Mouse (Mus musculus) heart, embryonic 15.5 days (tissue): Measurements from ENCODE around the gene Rtl5. TPM values are rescaled to one million over a fixed set of nuclear protein-coding genes. Genes with fewer than 3 reads are reported as not detected.

ENCODE experiments used
- ATAC-seq: fragments of 200-750 bp; cut with Nextera tagmentation; replicated peaks from 2 replicates; pipeline ENCODE4 v1.8.0; 2017; ENCODE audit warnings: low read depth, moderate TSS enrichment; ENCODE audit not compliant: insufficient number of reproducible peaks, insufficient read depth, low FRiP score
- H3K27ac ChIP-seq: fragments of 300-500 bp; sonication (generic); 2 replicates; pipeline ENCODE4 v1.5.1; 2015; ENCODE audit warnings: mild to moderate bottlenecking, inconsistent platforms
- H3K27me3 ChIP-seq: fragments of 300-500 bp; sonication (generic); 2 replicates; pipeline ENCODE4 v1.6.1; 2015; ENCODE audit warnings: inconsistent platforms
- H3K36me3 ChIP-seq: fragments of 300-500 bp; sonication (generic); 2 replicates; pipeline ENCODE4 v1.6.1; 2015; ENCODE audit warnings: mild to moderate bottlenecking, inconsistent platforms
- H3K4me1 ChIP-seq: fragments of 300-500 bp; sonication (generic); replicated peaks from 2 replicates; pipeline ENCODE4 v1.6.1; 2015; ENCODE audit warnings: inconsistent platforms
- H3K4me2 ChIP-seq: fragments of 300-500 bp; sonication (generic); 2 replicates; pipeline ENCODE4 v1.6.1; 2015; ENCODE audit warnings: inconsistent platforms, mild to moderate bottlenecking, moderate library complexity
- H3K4me3 ChIP-seq: fragments of 300-500 bp; sonication (generic); 2 replicates; pipeline ENCODE4 v1.5.1; 2015; ENCODE audit warnings: mild to moderate bottlenecking, inconsistent platforms
- H3K9ac ChIP-seq: fragments of 300-500 bp; sonication (generic); 2 replicates; pipeline ENCODE4 v1.6.1; 2015; ENCODE audit warnings: mild to moderate bottlenecking, inconsistent platforms
- H3K9me3 ChIP-seq: fragments of 300-500 bp; sonication (generic); replicated peaks from 2 replicates; pipeline ENCODE4 v1.6.1; 2016; ENCODE audit warnings: inconsistent platforms
- WGBS: fragments of 180-500 bp; shearing (Covaris S2); methylation state at CpG from one replicate; pipeline ENCODE4 v1.1.7; 2015; ENCODE audit warnings: mixed read lengths; 5-methylcytosine and 5-hydroxymethylcytosine counted together
- polyA plus RNA-seq: library from polyadenylated mRNA; unstranded; fragments of >200 nt; fragmentation: Nextera tagmentation; extraction: Ambion mirVana; gene quantifications from 2 replicates; pipeline ENCODE4 v1.2.1, GENCODE M21; 2015

The Rtl5 gene
- polyA plus RNA-seq, 1 experiment from 2014 or later, result 1.2 TPM

- Histone ChIP-seq H3K9me3 (no peaks in the 10 kb centered on the region), H3K27ac (peak overlapping the region; percentile 37; the same call in 1 of the 2 replicates), H3K9ac (no peak overlapping the region), H3K4me3 (no peak overlapping the region), H3K4me1 (peaks cover 15% of the 10 kb centered on the region), H3K36me3 (no peaks in the 10 kb centered on the region), H3K4me2 (no peak overlapping the region), H3K27me3 (no peaks in the 10 kb centered on the region)
- WGBS, result 79% methylated on average over 3 of the region's 3 CpGs
- no peak for ATAC-seq
Measured at GRCm38 (mm10) chrX:102036866-102037361, 34.2 kb downstream of the Rtl5 start.

DNA sequence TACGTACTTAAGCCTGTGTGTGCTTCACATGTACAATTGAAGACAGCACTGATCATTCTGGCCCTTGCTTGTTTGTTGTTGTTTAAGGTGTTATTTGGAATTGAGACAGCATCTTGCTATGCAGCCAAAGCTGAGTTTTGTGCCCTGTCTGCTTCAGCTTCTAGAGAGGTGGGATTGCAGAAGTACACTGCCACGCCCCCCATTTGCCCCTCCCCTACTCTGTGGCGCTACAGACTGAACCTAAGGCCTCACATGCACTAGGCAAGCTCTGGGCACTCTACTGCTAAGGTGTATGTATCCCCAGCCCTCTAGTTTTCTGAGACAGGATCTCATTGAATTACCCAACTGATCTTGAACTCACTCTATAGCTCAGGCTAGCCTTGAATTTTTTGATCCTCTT, 35.4 kb downstream of the Rtl5 start:
- H3K4me2 ChIP-seq, result no peak overlapping the region
- H3K9ac ChIP-seq, result no peak overlapping the region
- no peak for ATAC-seq
- H3K4me3 ChIP-seq, result no peak overlapping the region
- WGBS, result 62% methylated on average over 3 of the region's 3 CpGs
- no peak overlapping the region for H3K27ac ChIP-seq
- no peaks in the 10 kb centered on the region for H3K27me3 ChIP-seq
- H3K36me3 ChIP-seq, result no peaks in the 10 kb centered on the region
- H3K4me1 ChIP-seq, result peaks cover 17% of the 10 kb centered on the region
- H3K9me3 ChIP-seq, result no peaks in the 10 kb centered on the region

DNA sequence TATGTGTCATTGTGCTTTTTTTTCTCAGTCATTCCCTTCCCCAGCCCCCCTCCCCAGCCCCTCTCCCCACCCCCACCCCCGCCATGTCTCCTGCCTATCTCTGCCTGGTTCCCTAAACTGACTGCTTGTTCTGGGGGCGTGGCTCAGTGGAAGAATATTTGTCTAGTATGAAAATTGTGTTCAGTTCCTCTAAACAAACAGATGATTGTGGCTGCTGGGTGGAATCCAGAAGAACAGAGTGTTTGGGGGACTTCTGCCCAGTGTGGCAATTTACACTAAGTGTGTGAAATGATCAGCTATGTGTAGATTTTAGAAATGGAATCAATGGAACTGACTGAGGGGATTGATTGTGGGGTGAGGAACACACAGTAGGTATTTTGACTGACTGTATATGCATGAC, 37.5 kb downstream of the Rtl5 start:
- no peak overlapping the region for H3K27ac ChIP-seq
- H3K27me3 ChIP-seq, result no peaks in the 10 kb centered on the region
- peaks cover 17% of the 10 kb centered on the region for H3K4me1 ChIP-seq
- no peak overlapping the region for H3K4me3 ChIP-seq
- H3K9ac ChIP-seq, result no peak overlapping the region
- H3K36me3 ChIP-seq, result no peaks in the 10 kb centered on the region
- ATAC-seq, result no peak
- no peak overlapping the region for H3K4me2 ChIP-seq
- WGBS, result 61% methylated on average over 2 of the region's 2 CpGs
- H3K9me3 ChIP-seq, result no peaks in the 10 kb centered on the region

DNA sequence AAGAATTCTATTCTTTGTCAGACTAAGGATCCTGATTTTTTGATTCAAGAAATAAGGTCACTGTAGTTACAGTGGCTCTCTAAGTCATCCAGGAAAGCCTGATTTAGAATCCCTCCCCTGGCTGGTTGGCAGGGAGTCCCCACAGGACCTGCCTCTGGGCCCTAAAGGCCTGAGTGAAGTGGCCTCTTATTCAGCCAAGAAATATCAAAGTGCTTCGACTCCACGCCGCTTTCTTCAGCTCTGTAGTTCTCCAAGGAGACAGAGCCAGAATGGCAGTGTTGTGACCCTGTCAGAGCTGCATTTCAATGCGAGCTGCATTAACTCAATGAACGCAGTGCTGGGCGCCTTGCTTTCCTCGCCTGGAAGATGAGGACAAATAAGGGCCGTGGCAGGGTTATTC, 38.7 kb downstream of the Rtl5 start:
- no peak for ATAC-seq
- Histone ChIP-seq H3K9ac (no peak overlapping the region), H3K9me3 (no peaks in the 10 kb centered on the region), H3K4me2 (no peak overlapping the region), H3K27ac (peak overlapping the region; percentile 58), H3K36me3 (no peaks in the 10 kb centered on the region), H3K4me3 (no peak overlapping the region), H3K4me1 (peaks cover 12% of the 10 kb centered on the region), H3K27me3 (no peaks in the 10 kb centered on the region)
- 34% methylated on average over 8 of the region's 8 CpGs for WGBS

DNA sequence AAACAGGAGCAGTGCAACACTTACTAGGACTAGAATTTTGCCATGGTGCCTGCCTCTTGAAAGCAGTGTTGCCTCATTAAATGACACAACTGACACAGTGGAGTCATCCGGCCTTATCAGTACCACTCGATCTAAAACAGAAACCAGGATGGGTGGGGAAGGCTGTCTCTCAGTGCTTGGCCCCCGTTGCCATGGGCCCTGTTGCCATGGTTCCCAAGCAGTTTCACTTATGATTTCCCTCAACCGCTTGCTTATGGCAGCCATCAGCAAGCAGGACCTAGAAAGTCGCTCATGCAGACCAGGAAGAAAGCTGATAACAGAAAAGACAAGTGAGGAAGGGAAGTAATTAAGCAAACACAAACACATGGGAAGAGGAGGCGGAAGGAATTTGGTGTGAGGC, 39.3 kb downstream of the Rtl5 start:
- no peaks in the 10 kb centered on the region for H3K36me3 ChIP-seq
- H3K9me3 ChIP-seq, result no peaks in the 10 kb centered on the region
- no peak overlapping the region for H3K4me2 ChIP-seq
- no peak overlapping the region for H3K9ac ChIP-seq
- H3K27ac ChIP-seq, result peak overlapping the region; percentile 58
- 35% methylated on average over 6 of the region's 6 CpGs for WGBS
- no peak for ATAC-seq
- H3K27me3 ChIP-seq, result no peaks in the 10 kb centered on the region
- H3K4me3 ChIP-seq, result no peak overlapping the region
- peaks cover 8% of the 10 kb centered on the region for H3K4me1 ChIP-seq

DNA sequence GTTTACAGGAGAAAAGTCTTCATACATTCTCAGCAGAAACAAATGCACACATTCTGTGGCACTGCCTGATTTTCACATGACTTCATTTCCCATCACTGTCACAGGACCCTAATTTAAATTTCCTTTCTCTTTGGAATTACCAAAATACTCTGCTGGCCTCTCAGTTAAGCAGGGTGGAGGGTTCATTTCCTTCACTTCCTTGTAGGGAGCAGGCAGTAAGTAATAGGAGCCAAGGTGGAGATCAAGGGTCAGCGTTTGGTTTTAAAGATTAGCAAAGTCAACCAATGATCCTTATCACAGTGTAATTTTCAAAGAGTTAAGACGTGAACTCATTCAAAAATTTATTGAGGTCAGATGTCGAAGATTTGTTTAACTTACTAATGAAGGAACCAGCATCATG, 46.1 kb downstream of the Rtl5 start:
- H3K9me3 ChIP-seq, result no peaks in the 10 kb centered on the region
- H3K9ac ChIP-seq, result no peak overlapping the region
- no peak overlapping the region for H3K4me3 ChIP-seq
- no peak overlapping the region for H3K27ac ChIP-seq
- H3K27me3 ChIP-seq, result no peaks in the 10 kb centered on the region
- no peak for ATAC-seq
- no peak overlapping the region for H3K4me2 ChIP-seq
- WGBS, result 43% methylated on average over 3 of the region's 3 CpGs
- H3K36me3 ChIP-seq, result no peaks in the 10 kb centered on the region
- peaks cover 6% of the 10 kb centered on the region; the same call in 1 of the 2 replicates for H3K4me1 ChIP-seq

- Histone ChIP-seq H3K4me1 (peaks cover 34% of the 10 kb centered on the region), H3K4me3 (peak overlapping the region; percentile 5; the same call in 1 of the 2 replicates), H3K9ac (no peak overlapping the region), H3K27me3 (no peaks in the 10 kb centered on the region), H3K27ac (peak overlapping the region; percentile 88), H3K9me3 (no peaks in the 10 kb centered on the region), H3K36me3 (no peaks in the 10 kb centered on the region), H3K4me2 (peak overlapping the region; percentile 45; the same call in 1 of the 2 replicates)
- ATAC-seq, result 0 out of 2 replicates have a peak, but pooled peaks have one; percentile 28
- 46% methylated on average over 7 of the region's 7 CpGs for WGBS
Measured at GRCm38 (mm10) chrX:102019471-102020240, 51.4 kb downstream of the Rtl5 start.

DNA sequence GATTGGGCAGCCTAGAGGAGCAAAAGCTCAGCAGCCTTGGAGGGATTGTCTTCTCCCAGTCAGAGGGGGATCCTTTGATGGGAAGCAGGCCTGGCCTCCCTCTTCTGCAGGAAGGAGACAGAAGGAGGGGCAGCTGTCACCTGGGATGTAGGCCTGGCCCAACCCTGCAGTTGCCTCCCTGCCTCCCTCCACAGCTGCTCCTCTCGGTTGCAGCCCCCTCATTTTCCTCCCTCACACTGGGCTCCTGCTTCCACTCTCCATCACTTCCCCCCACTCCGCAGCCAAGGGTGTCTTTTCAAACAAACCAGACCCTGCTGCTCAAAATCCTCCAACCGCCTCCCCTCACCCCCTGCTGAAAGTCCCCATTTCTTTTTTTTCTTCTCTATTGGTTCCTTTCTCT, 52.2 kb downstream of the Rtl5 start:
- Histone ChIP-seq H3K9me3 (no peaks in the 10 kb centered on the region), H3K36me3 (no peaks in the 10 kb centered on the region), H3K27ac (peak overlapping the region; percentile 88), H3K4me3 (peak overlapping the region; percentile 26), H3K4me1 (peaks cover 34% of the 10 kb centered on the region), H3K4me2 (peak overlapping the region; percentile 45), H3K9ac (no peak overlapping the region), H3K27me3 (no peaks in the 10 kb centered on the region)
- peak; percentile 75 for ATAC-seq
- WGBS, result 24% methylated on average over 3 of the region's 3 CpGs

DNA sequence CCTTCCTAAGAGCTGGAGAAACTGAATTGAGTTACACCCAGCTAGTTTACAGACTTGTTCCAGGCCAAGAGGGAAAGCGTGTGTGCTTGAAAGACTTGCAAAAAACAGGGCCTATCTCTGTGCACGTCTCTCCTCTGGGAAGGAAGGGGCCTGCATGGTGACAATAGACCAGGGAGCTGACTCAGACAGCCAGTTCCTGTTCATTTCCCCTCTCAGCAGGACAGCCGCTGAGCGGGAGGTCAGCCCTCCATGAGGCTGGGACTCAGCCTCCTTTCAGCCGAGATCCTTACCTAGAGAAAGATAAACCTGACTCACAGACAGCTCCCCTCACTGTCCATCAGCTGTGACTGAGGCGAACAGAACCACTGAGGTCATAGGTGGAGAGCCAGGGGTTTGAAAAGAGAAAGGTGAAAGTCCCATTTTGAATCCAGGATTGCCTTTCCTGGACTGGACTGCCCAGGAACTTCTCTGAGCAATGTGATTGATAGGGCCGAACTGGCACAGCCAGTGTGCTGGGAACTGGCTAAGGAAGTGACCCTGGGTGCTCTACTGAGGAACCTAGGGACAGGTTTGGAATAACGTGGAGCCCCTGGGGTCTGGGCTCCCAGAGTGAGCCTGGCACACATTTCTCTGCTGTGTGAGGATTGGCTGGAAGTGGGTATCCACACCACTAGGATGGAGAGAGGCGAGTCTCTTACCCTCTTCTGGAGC, 53.7 kb downstream of the Rtl5 start:
- Histone ChIP-seq H3K27ac (peak overlapping the region; percentile 88), H3K9ac (peak overlapping the region; percentile 21; the same call in 1 of the 2 replicates)

More for the DNA sequence above, 53.7 kb downstream of the Rtl5 start:
- Histone ChIP-seq H3K36me3 (no peaks in the 10 kb centered on the region), H3K27me3 (no peaks in the 10 kb centered on the region), H3K9me3 (no peaks in the 10 kb centered on the region), H3K4me1 (peaks cover 34% of the 10 kb centered on the region), H3K4me3 (peak overlapping the region; percentile 26), H3K4me2 (peak overlapping the region; percentile 29)
- ATAC-seq, result 0 out of 2 replicates have a peak, but pooled peaks have one; percentile 41
- 38% methylated on average over 9 of the region's 9 CpGs for WGBS
